In the genomic region with DNA sequence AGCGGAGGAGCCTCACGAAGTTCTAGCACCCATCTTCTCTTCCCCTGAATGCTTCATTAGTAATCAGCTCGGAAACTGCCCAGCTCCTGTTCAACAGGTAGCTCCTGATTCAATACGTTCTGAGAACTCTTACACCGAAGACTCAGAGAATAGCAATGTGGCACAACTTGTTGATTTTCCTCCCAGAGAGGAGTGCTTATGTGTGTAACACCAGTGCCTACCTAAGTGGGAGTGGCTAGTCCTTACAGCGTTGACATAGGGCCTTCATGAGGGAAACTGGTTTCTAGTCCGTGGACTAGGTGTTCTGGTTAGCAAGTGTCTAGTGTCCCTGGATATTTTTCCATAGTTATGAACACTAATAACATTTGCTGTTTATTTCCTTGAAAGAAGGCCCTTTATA, we compare ENCODE assay signal across 8 mouse cellular contexts. TPM values are rescaled to one million over a fixed set of nuclear protein-coding genes. Genes with fewer than 3 reads are reported as not detected.
A peak's percentile ranks its signal among the peaks of the same experiment; 100 is the strongest.
DNase-seq lines count a peak whose midpoint lies in the region; ATAC-seq and TF ChIP-seq lines count a peak whose summit lies in the region.

No protein-coding gene starts in this region.

- WGBS in embryonic facial prominence, embryonic 11.5 days = 56% methylated on average over 7 of the region's 7 CpGs
- 60% methylated on average over 7 of the region's 7 CpGs for WGBS in embryonic facial prominence, embryonic 10.5 days
- 41% methylated on average over 7 of the region's 7 CpGs for WGBS in heart, embryonic 13.5 days
- 40% methylated on average over 7 of the region's 7 CpGs for WGBS in limb, embryonic 13.5 days
- WGBS in stomach, postnatal 0 days = 28% methylated on average over 7 of the region's 7 CpGs

- H3K9ac ChIP-seq in embryonic facial prominence, embryonic 11.5 days (replicated peaks; ENCODE audit: low read length) = no peak overlapping the region
- H3K9ac ChIP-seq in heart, embryonic 13.5 days = no peak overlapping the region; the same call in 1 of the 2 replicates
- H3K9ac ChIP-seq in limb, embryonic 13.5 days = no peak overlapping the region
- no peak overlapping the region for H3K9ac ChIP-seq in stomach, postnatal 0 days (ENCODE audit: low read length)

- TF ChIP-seq EP300 in stomach, postnatal 0 days (optimal IDR thresholded peaks at IDR 0.05) = no peak

- no peak for TF ChIP-seq CTCF in stomach, postnatal 0 days (IDR thresholded peaks at IDR 0.05; ENCODE audit: low read depth)

- H3K27ac ChIP-seq in embryonic facial prominence, embryonic 11.5 days (replicated peaks; ENCODE audit: low read depth, low read length) = no peak overlapping the region
- H3K27ac ChIP-seq in embryonic facial prominence, embryonic 10.5 days (replicated peaks) = no peak overlapping the region
- H3K27ac ChIP-seq in heart, embryonic 13.5 days (replicated peaks) = no peak overlapping the region
- H3K27ac ChIP-seq in limb, embryonic 13.5 days = no peak overlapping the region
- H3K27ac ChIP-seq in stomach, postnatal 0 days (replicated peaks) = peak overlapping the region; percentile 26

- H3K4me1 ChIP-seq in embryonic facial prominence, embryonic 11.5 days (ENCODE audit: control insufficient read depth, insufficient read depth, low read length) = no peaks in the 10 kb centered on the region; the same call in 1 of the 2 replicates
- peaks cover 28% of the 10 kb centered on the region for H3K4me1 ChIP-seq in embryonic facial prominence, embryonic 10.5 days
- peaks cover 26% of the 10 kb centered on the region for H3K4me1 ChIP-seq in heart, embryonic 13.5 days
- peaks cover 19% of the 10 kb centered on the region for H3K4me1 ChIP-seq in limb, embryonic 13.5 days
- H3K4me1 ChIP-seq in stomach, postnatal 0 days (replicated peaks; ENCODE audit: control insufficient read depth, insufficient read depth) = peaks cover 5% of the 10 kb centered on the region

- H3K4me3 ChIP-seq in embryonic facial prominence, embryonic 11.5 days (ENCODE audit: low read depth, low read length) = no peak overlapping the region
- H3K4me3 ChIP-seq in embryonic facial prominence, embryonic 10.5 days = no peak overlapping the region
- H3K4me3 ChIP-seq in heart, embryonic 13.5 days = peak overlapping the region; percentile 92
- H3K4me3 ChIP-seq in limb, embryonic 13.5 days = peak overlapping the region; percentile 92; the same call in 1 of the 2 replicates
- peak overlapping the region; percentile 86 for H3K4me3 ChIP-seq in stomach, postnatal 0 days (ENCODE audit: low read depth, low read length)

- H3K9me3 ChIP-seq in embryonic facial prominence, embryonic 11.5 days (replicated peaks; ENCODE audit: control insufficient read depth, low read length) = no peaks in the 10 kb centered on the region
- no peaks in the 10 kb centered on the region for H3K9me3 ChIP-seq in embryonic facial prominence, embryonic 10.5 days
- no peaks in the 10 kb centered on the region for H3K9me3 ChIP-seq in heart, embryonic 13.5 days
- no peaks in the 10 kb centered on the region for H3K9me3 ChIP-seq in limb, embryonic 13.5 days
- no peaks in the 10 kb centered on the region for H3K9me3 ChIP-seq in stomach, postnatal 0 days (ENCODE audit: control insufficient read depth, low read length)

- DNase-seq in embryonic facial prominence, embryonic 11.5 days (ENCODE audit: low spot score) = peak; percentile 14
- no peak for DNase-seq in embryonic facial prominence, embryonic 10.5 days (ENCODE audit: low spot score)
- peak; percentile 16 for DNase-seq in CD4-positive helper T cell, adult 2 months (ENCODE audit: low read depth, low spot score)
- peak; percentile 42 for DNase-seq in stomach, postnatal 0 days (ENCODE audit: low spot score)
- no peak for DNase-seq in right cerebral cortex, postnatal 4 days
- no peak for DNase-seq in thymus, postnatal 25 days

- no peak overlapping the region for H3K4me2 ChIP-seq in embryonic facial prominence, embryonic 11.5 days (ENCODE audit: low read depth, low read length)
- peak overlapping the region; percentile 79 for H3K4me2 ChIP-seq in heart, embryonic 13.5 days
- peak overlapping the region; percentile 81 for H3K4me2 ChIP-seq in limb, embryonic 13.5 days (replicated peaks)
- H3K4me2 ChIP-seq in stomach, postnatal 0 days (replicated peaks; ENCODE audit: low read depth) = peak overlapping the region; percentile 89

- H3K27me3 ChIP-seq in embryonic facial prominence, embryonic 11.5 days (ENCODE audit: control insufficient read depth, insufficient read depth, low read length) = no peaks in the 10 kb centered on the region
- H3K27me3 ChIP-seq in embryonic facial prominence, embryonic 10.5 days (replicated peaks; ENCODE audit: low read depth, poor library complexity, severe bottlenecking) = no peaks in the 10 kb centered on the region
- H3K27me3 ChIP-seq in heart, embryonic 13.5 days (replicated peaks) = no peaks in the 10 kb centered on the region
- no peaks in the 10 kb centered on the region for H3K27me3 ChIP-seq in limb, embryonic 13.5 days
- no peaks in the 10 kb centered on the region for H3K27me3 ChIP-seq in stomach, postnatal 0 days (ENCODE audit: control insufficient read depth, insufficient read depth, low read length)

- ATAC-seq in embryonic facial prominence, embryonic 11.5 days (replicated peaks; ENCODE audit: insufficient number of reproducible peaks, low FRiP score, low TSS enrichment, low read depth) = no peak
- no peak for ATAC-seq in heart, embryonic 13.5 days (ENCODE audit: extremely low read depth, insufficient number of reproducible peaks, low FRiP score, low TSS enrichment)
- ATAC-seq in limb, embryonic 13.5 days (ENCODE audit: low FRiP score, low read depth) = no peak
- peak; percentile 81 for ATAC-seq in stomach, postnatal 0 days (ENCODE audit: low FRiP score, low TSS enrichment)

- no peaks in the 10 kb centered on the region for H3K36me3 ChIP-seq in embryonic facial prominence, embryonic 11.5 days (replicated peaks; ENCODE audit: control insufficient read depth, insufficient read depth, low read depth, low read length)
- H3K36me3 ChIP-seq in embryonic facial prominence, embryonic 10.5 days (replicated peaks) = 0 out of 2 replicates have a peak, but pooled peaks cover 3% of the 10 kb centered on the region
- H3K36me3 ChIP-seq in heart, embryonic 13.5 days = no peaks in the 10 kb centered on the region
- no peaks in the 10 kb centered on the region for H3K36me3 ChIP-seq in limb, embryonic 13.5 days
- H3K36me3 ChIP-seq in stomach, postnatal 0 days (ENCODE audit: control insufficient read depth, insufficient read depth, low read length) = no peaks in the 10 kb centered on the region

RNA-seq across cellular contexts. Expression of a gene that starts 33.4 kb away (rescaled TPM):
- 62.8 and 71.9 TPM in 2 replicates for polyA plus RNA-seq in embryonic facial prominence, embryonic 11.5 days (2014; fragmentation: Nextera tagmentation; extraction: Ambion mirVana)
- 45.2 and 47.0 TPM in 2 replicates for polyA plus RNA-seq in embryonic facial prominence, embryonic 10.5 days (2016; fragmentation: Nextera tagmentation; extraction: Ambion mirVana)
- polyA plus RNA-seq in heart, embryonic 13.5 days (2015; fragmentation: Nextera tagmentation; extraction: Ambion mirVana) = 32.6 and 34.8 TPM in 2 replicates
- 63.2 TPM in 2 replicates for polyA plus RNA-seq in limb, embryonic 13.5 days (2015; fragmentation: Nextera tagmentation; extraction: Ambion mirVana)
- polyA plus RNA-seq in stomach, postnatal 0 days (2015; fragmentation: Nextera tagmentation; extraction: Ambion mirVana) = 60.1 and 69.4 TPM in 2 replicates

Comparison
In these comparisons a context has a peak if more than half of its experiments do, and no peak if none do; other contexts are left out.
1. DNase-seq: peak in embryonic facial prominence, embryonic 11.5 days (single experiment), CD4-positive helper T cell, adult 2 months (single experiment) and stomach, postnatal 0 days (single experiment); none in embryonic facial prominence, embryonic 10.5 days (single experiment), right cerebral cortex, postnatal 4 days (single experiment) and thymus, postnatal 25 days (single experiment).
2. H3K4me3 ChIP-seq: peak in heart, embryonic 13.5 days (single experiment), limb, embryonic 13.5 days (single experiment) and stomach, postnatal 0 days (single experiment); none in embryonic facial prominence, embryonic 11.5 days (single experiment) and embryonic facial prominence, embryonic 10.5 days (single experiment).